Mouse (Mus musculus): ENCODE measurements around the gene Zscan21. TPM values are rescaled to one million over a fixed set of nuclear protein-coding genes. Genes with fewer than 3 reads are reported as not detected.

The Zscan21 gene
- total and polyA plus RNA-seq, 2 experiments from 2014 or later: 22.1 to 54.3 TPM

GRCm38 (mm10) chr5:138160842-138161665 is 44.4 kb downstream of the Zscan21 start, which contains the start of gene Cops6:
Gene Cops6, plus strand, starts transcription at chr5:138161071.
- no peaks in the 10 kb centered on the region for H3K9me3 ChIP-seq (ENCODE audit: low read length)
- peaks cover 28% of the 10 kb centered on the region; the same call in 1 of the 2 replicates for H3K36me3 ChIP-seq (ENCODE audit: insufficient read depth, low read length)
- peak within 1 kb of the TSS; percentile 59 for H3K4me3 ChIP-seq (ENCODE audit: low read depth, low read length)
- H3K4me2 ChIP-seq (ENCODE audit: low read depth, low read length, poor library complexity, severe bottlenecking): peak within 1 kb of the TSS; percentile 74
- peak; percentile 22; the same call in 1 of the 2 replicates for TF ChIP-seq CTCF (IDR thresholded peaks at IDR 0.05)
- DNase-seq (ENCODE audit: low spot score): peak; percentile 96
- WGBS: under 1% methylated on average over 42 of the region's 42 CpGs
- peaks cover 5% of the 10 kb centered on the region for H3K4me1 ChIP-seq (ENCODE audit: insufficient read depth, low read length)
- H3K27me3 ChIP-seq (ENCODE audit: insufficient read depth, low read length): no peaks in the 10 kb centered on the region
- ATAC-seq (ENCODE audit: low FRiP score): peak; percentile 93
- H3K9ac ChIP-seq (replicated peaks; ENCODE audit: low read length, poor library complexity, severe bottlenecking): peak within 1 kb of the TSS; percentile 66
- H3K27ac ChIP-seq (ENCODE audit: low read depth, low read length): peak within 1 kb of the TSS; percentile 70

DNA sequence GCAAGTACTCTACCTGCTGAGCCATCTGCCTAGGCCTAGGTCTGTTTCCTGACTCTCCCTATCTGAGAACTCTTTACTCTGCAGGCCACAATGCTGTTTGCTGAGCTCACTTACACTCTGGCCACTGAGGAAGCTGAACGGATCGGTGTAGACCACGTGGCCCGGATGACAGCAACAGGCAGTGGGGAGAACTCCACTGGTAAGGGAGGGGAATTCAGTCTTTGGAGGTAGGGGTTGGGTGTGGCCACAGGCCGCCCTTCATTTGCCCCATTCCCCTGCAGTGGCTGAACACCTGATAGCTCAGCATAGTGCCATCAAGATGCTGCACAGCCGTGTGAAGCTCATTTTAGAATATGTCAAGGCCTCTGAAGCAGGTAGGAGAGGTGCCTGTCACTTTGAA is 46.3 kb downstream of the Zscan21 start:
- TF ChIP-seq CTCF (IDR thresholded peaks at IDR 0.05): no peak
- 76% methylated on average over 6 of the region's 6 CpGs for WGBS
- Histone ChIP-seq H3K4me3 (ENCODE audit: low read depth, low read length) (no peak overlapping the region), H3K4me2 (ENCODE audit: low read depth, low read length, poor library complexity, severe bottlenecking) (no peak overlapping the region), H3K27ac (ENCODE audit: low read depth, low read length) (no peak overlapping the region), H3K4me1 (ENCODE audit: insufficient read depth, low read length) (peaks cover 5% of the 10 kb centered on the region), H3K27me3 (ENCODE audit: insufficient read depth, low read length) (no peaks in the 10 kb centered on the region), H3K36me3 (ENCODE audit: insufficient read depth, low read length) (peaks cover 45% of the 10 kb centered on the region), H3K9me3 (ENCODE audit: low read length) (no peaks in the 10 kb centered on the region), H3K9ac (replicated peaks; ENCODE audit: low read length, poor library complexity, severe bottlenecking) (no peak overlapping the region)
- DNase-seq (ENCODE audit: low spot score): no peak
- ATAC-seq (ENCODE audit: low FRiP score): no peak

GRCm38 (mm10) chr5:138163610-138164009 is 46.9 kb downstream of the Zscan21 start:
- DNase-seq (ENCODE audit: low spot score) (no peak), ATAC-seq (ENCODE audit: low FRiP score) (no peak)
- H3K27me3 ChIP-seq (ENCODE audit: insufficient read depth, low read length): no peaks in the 10 kb centered on the region
- H3K27ac ChIP-seq (ENCODE audit: low read depth, low read length): no peak overlapping the region
- TF ChIP-seq CTCF (IDR thresholded peaks at IDR 0.05): no peak
- no peak overlapping the region for H3K9ac ChIP-seq (replicated peaks; ENCODE audit: low read length, poor library complexity, severe bottlenecking)
- H3K4me1 ChIP-seq (ENCODE audit: insufficient read depth, low read length): peaks cover 5% of the 10 kb centered on the region
- WGBS: 68% methylated on average over 10 of the region's 10 CpGs
- no peaks in the 10 kb centered on the region for H3K9me3 ChIP-seq (ENCODE audit: low read length)
- no peak overlapping the region for H3K4me2 ChIP-seq (ENCODE audit: low read depth, low read length, poor library complexity, severe bottlenecking)
- H3K4me3 ChIP-seq (ENCODE audit: low read depth, low read length): no peak overlapping the region
- H3K36me3 ChIP-seq (ENCODE audit: insufficient read depth, low read length): peaks cover 48% of the 10 kb centered on the region

- no peak for DNase-seq (ENCODE audit: low spot score)
- H3K4me1 ChIP-seq (ENCODE audit: insufficient read depth, low read length): peaks cover 7% of the 10 kb centered on the region
- no peak overlapping the region for H3K9ac ChIP-seq (replicated peaks; ENCODE audit: low read length, poor library complexity, severe bottlenecking)
- no peak for TF ChIP-seq CTCF (IDR thresholded peaks at IDR 0.05)
- no peak for ATAC-seq (ENCODE audit: low FRiP score)
- peaks cover 50% of the 10 kb centered on the region for H3K36me3 ChIP-seq (ENCODE audit: insufficient read depth, low read length)
- no peak overlapping the region for H3K27ac ChIP-seq (ENCODE audit: low read depth, low read length)
- no peaks in the 10 kb centered on the region for H3K9me3 ChIP-seq (ENCODE audit: low read length)
- H3K4me2 ChIP-seq (ENCODE audit: low read depth, low read length, poor library complexity, severe bottlenecking): no peak overlapping the region
- 77% methylated on average over 8 of the region's 8 CpGs for WGBS
- no peaks in the 10 kb centered on the region for H3K27me3 ChIP-seq (ENCODE audit: insufficient read depth, low read length)
- H3K4me3 ChIP-seq (ENCODE audit: low read depth, low read length): no peak overlapping the region
These were observed 48.9 kb downstream of the Zscan21 start for GRCm38 (mm10) chr5:138165594-138165993.

DNA sequence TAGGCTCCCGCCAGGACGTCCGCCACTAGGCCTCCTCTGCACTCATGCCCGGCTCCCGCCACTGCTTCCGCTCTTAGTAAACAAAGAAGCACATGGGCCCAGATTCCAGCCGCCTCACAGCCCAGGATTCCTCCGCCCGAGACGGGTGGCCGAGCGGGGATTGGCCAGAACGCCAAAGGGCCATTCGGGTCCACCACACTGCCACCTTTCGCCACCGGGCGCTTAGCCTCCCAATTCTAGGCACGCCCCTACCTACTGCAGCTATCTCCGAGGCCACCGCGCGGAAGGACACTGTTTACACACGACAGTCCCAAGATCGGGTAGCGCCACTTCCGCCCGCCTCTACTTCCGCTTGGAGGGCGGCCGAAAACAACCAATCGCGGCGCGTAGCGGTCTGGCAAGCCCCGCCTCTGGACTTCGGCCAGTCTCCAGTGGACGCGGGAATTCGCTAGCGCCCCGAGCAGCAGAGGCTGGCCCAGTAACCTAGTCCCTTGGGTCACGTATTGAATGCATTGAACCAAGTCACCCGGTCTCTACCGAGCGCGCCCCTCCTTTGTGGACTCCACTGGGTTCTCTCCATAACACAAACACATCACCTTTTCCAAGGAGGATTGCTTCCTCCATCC is 54.3 kb downstream of the Zscan21 start:
- ATAC-seq (ENCODE audit: low FRiP score) (peak; percentile 86), DNase-seq (ENCODE audit: low spot score) (peak; percentile 98)
- no peaks in the 10 kb centered on the region for H3K9me3 ChIP-seq (ENCODE audit: low read length)
- no peaks in the 10 kb centered on the region for H3K27me3 ChIP-seq (ENCODE audit: insufficient read depth, low read length)
- peak overlapping the region; percentile 61 for H3K4me3 ChIP-seq (ENCODE audit: low read depth, low read length)
- H3K4me1 ChIP-seq (ENCODE audit: insufficient read depth, low read length): peaks cover 10% of the 10 kb centered on the region; the same call in 1 of the 2 replicates
- peak overlapping the region; percentile 50; the same call in 1 of the 2 replicates for H3K9ac ChIP-seq (replicated peaks; ENCODE audit: low read length, poor library complexity, severe bottlenecking)
- under 1% methylated on average over 47 of the region's 47 CpGs for WGBS
- peaks cover 32% of the 10 kb centered on the region for H3K36me3 ChIP-seq (ENCODE audit: insufficient read depth, low read length)
- peak overlapping the region; percentile 98 for H3K4me2 ChIP-seq (ENCODE audit: low read depth, low read length, poor library complexity, severe bottlenecking)
- TF ChIP-seq CTCF (IDR thresholded peaks at IDR 0.05): peak; percentile 55
- peak overlapping the region; percentile 82 for H3K27ac ChIP-seq (ENCODE audit: low read depth, low read length)

All from midbrain, postnatal 0 days (tissue).